Mouse (Mus musculus) limb, embryonic 14.5 days (tissue): Measurements from ENCODE around the gene Abcd2. TPM values are rescaled to one million over a fixed set of nuclear protein-coding genes. Genes with fewer than 3 reads are reported as not detected.

Source experiments
- ATAC-seq: fragments of 200-750 bp; cut with Nextera tagmentation; 2 replicates; pipeline ENCODE4 v1.8.0; 2017; ENCODE audit warnings: low read depth, moderate number of reproducible peaks, moderate TSS enrichment; ENCODE audit not compliant: low FRiP score
- DNase-seq: peaks from one replicate; pipeline ENCODE4 v3.0.0-alpha.2; 2015; ENCODE audit warnings: low spot score
- H3K27ac ChIP-seq: fragments of 300-500 bp; sonication (generic); replicated peaks from 2 replicates; pipeline ENCODE4 v1.5.1; 2014; ENCODE audit warnings: low read depth, mild to moderate bottlenecking, low read length, moderate library complexity, mixed read lengths
- H3K27me3 ChIP-seq: fragments of 300-500 bp; sonication (generic); 2 replicates; pipeline ENCODE4 v1.6.1; 2014; ENCODE audit warnings: low read length, mixed read lengths; ENCODE audit not compliant: control insufficient read depth, insufficient read depth
- H3K36me3 ChIP-seq: fragments of 300-500 bp; sonication (generic); 2 replicates; pipeline ENCODE4 v1.6.1; 2014; ENCODE audit warnings: mild to moderate bottlenecking, low read length, moderate library complexity, mixed read lengths; ENCODE audit not compliant: control insufficient read depth, insufficient read depth
- H3K4me1 ChIP-seq: fragments of 300-500 bp; sonication (generic); 2 replicates; pipeline ENCODE4 v1.6.1; 2014; ENCODE audit warnings: antibody characterized with exemption, low read length, mixed read lengths; ENCODE audit not compliant: control insufficient read depth, insufficient read depth
- H3K4me2 ChIP-seq: fragments of 300-500 bp; sonication (generic); replicated peaks from 2 replicates; pipeline ENCODE4 v1.6.1; 2014; ENCODE audit warnings: low read depth, mild to moderate bottlenecking, low read length, moderate library complexity; ENCODE audit not compliant: severe bottlenecking
- H3K4me3 ChIP-seq: fragments of 300-500 bp; sonication (generic); replicated peaks from 2 replicates; pipeline ENCODE4 v1.5.1; 2014; ENCODE audit warnings: low read length
- H3K9ac ChIP-seq: fragments of 300-500 bp; sonication (generic); 2 replicates; pipeline ENCODE4 v1.6.1; 2014; ENCODE audit warnings: mild to moderate bottlenecking, low read depth, low read length, moderate library complexity; ENCODE audit not compliant: severe bottlenecking
- H3K9me3 ChIP-seq: fragments of 300-500 bp; sonication (generic); 2 replicates; pipeline ENCODE4 v1.6.1; 2016; ENCODE audit warnings: low read length; ENCODE audit not compliant: control insufficient read depth
- POLR2A ChIP-seq: fragments of 200-500 bp; IDR thresholded peaks from 2 replicates; pipeline ENCODE4 v1.8.0; 2012; ENCODE audit warnings: inconsistent platforms, mild to moderate bottlenecking, moderate library complexity, borderline replicate concordance; ENCODE audit not compliant: insufficient read depth, insufficient read length; ENCODE audit errors: extremely low read depth
- WGBS: fragments of 180-500 bp; shearing (Covaris S2); extraction: QIAGEN DNeasy Blood & Tissue Kit; methylation state at CpG from one replicate; pipeline ENCODE4 v1.1.7; 2014; 5-methylcytosine and 5-hydroxymethylcytosine counted together
- polyA plus RNA-seq, 2 experiments: library from polyadenylated mRNA; depleted of rRNA in 1 of 2; stranded (reverse) in 1 of 2; unstranded in 1 of 2; fragments of >200 nt; fragmentation: Nextera tagmentation in 1 of 2; extraction: Ambion mirVana in 1 of 2; gene quantifications; 2 replicates each; pipeline versions ENCODE4 v1.2.1 to v1.2.3; 2012 to 2014

Abcd2 gene
- polyA plus RNA-seq, 2 experiments: 1.3 to 2.5 TPM

- WGBS: 83% methylated on average over 5 of the region's 5 CpGs
Observed at GRCm38 (mm10) chr15:91161153-91161552, 30.4 kb downstream of the Abcd2 start.

GRCm38 (mm10) chr15:91153311-91153710 lies 38.3 kb downstream of the Abcd2 start:
- peak; percentile 86; the same call in 1 of the 2 replicates for ATAC-seq
- H3K9ac ChIP-seq: no peak overlapping the region
- WGBS: 60% methylated on average over 3 of the region's 3 CpGs
- H3K4me3 ChIP-seq: no peak overlapping the region
- H3K36me3 ChIP-seq: no peaks in the 10 kb centered on the region
- DNase-seq: peak; percentile 24
- no peak overlapping the region for H3K4me2 ChIP-seq
- no peaks in the 10 kb centered on the region for H3K9me3 ChIP-seq
- no peak for TF ChIP-seq POLR2A
- no peak overlapping the region for H3K27ac ChIP-seq
- no peaks in the 10 kb centered on the region for H3K4me1 ChIP-seq
- no peaks in the 10 kb centered on the region for H3K27me3 ChIP-seq

More at GRCm38 (mm10) chr15:91161153-91161552, 30.4 kb downstream of the Abcd2 start:
- Histone ChIP-seq H3K4me2 (no peak overlapping the region), H3K27me3 (no peaks in the 10 kb centered on the region), H3K36me3 (no peaks in the 10 kb centered on the region), H3K9me3 (no peaks in the 10 kb centered on the region), H3K4me3 (no peak overlapping the region), H3K4me1 (no peaks in the 10 kb centered on the region), H3K9ac (no peak overlapping the region), H3K27ac (no peak overlapping the region)
- no peak for TF ChIP-seq POLR2A
- DNase-seq (no peak), ATAC-seq (no peak)

DNA sequence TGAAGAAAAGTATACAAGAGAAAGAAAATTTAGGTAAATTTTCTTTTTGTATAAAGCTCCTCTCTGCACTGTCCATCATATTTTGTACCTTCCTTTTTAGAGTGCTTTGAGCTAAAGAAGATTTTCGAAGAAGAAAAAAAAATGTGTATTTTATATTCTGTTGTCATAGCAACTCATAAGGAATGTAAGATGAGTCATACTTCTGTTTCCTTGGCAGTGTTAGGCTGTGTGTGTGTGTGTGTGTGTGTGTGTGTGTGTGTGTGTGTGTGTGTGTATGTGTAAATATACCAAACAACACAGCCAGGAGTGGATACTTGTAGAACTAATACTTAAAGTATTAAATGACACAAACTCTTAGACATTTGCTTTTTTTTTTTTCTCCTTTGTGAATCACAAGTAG lies 39.0 kb downstream of the Abcd2 start:
- no peak overlapping the region for H3K9ac ChIP-seq
- no peak for TF ChIP-seq POLR2A
- H3K4me1 ChIP-seq: no peaks in the 10 kb centered on the region
- H3K27me3 ChIP-seq: no peaks in the 10 kb centered on the region
- H3K4me2 ChIP-seq: no peak overlapping the region
- no peak overlapping the region for H3K27ac ChIP-seq
- DNase-seq (no peak), ATAC-seq (peak; percentile 41; the same call in 1 of the 2 replicates)
- H3K9me3 ChIP-seq: no peaks in the 10 kb centered on the region
- no peak overlapping the region for H3K4me3 ChIP-seq
- H3K36me3 ChIP-seq: no peaks in the 10 kb centered on the region
- 73% methylated on average over 1 of the region's 1 CpGs for WGBS

DNA sequence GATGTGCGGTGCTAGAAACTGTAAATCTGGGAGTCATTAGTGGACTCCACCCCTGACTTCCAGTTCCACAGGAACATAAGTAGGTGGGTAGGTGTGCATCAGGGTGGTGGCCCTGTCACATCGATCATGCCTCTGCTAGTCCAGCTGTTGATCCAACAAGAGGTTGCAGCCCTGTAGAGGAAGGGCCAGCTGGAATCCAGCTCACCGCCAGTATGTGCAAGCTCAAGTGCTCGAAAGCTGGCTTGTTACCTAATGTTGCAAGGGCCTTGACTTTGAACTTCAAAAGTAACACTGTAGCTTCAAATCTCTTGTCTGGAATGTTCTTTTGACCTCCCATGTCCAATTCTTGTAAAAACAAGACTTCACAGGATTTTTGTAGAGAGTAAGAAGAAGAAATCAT lies 67.0 kb downstream of the Abcd2 start:
- 71% methylated on average over 4 of the region's 4 CpGs for WGBS
- no peak for TF ChIP-seq POLR2A
- no peaks in the 10 kb centered on the region for H3K27me3 ChIP-seq
- no peak overlapping the region for H3K27ac ChIP-seq
- no peaks in the 10 kb centered on the region for H3K4me1 ChIP-seq
- H3K4me3 ChIP-seq: no peak overlapping the region
- no peaks in the 10 kb centered on the region for H3K36me3 ChIP-seq
- DNase-seq (no peak), ATAC-seq (no peak)
- H3K9ac ChIP-seq: no peak overlapping the region
- no peak overlapping the region for H3K4me2 ChIP-seq
- H3K9me3 ChIP-seq: no peaks in the 10 kb centered on the region

DNA sequence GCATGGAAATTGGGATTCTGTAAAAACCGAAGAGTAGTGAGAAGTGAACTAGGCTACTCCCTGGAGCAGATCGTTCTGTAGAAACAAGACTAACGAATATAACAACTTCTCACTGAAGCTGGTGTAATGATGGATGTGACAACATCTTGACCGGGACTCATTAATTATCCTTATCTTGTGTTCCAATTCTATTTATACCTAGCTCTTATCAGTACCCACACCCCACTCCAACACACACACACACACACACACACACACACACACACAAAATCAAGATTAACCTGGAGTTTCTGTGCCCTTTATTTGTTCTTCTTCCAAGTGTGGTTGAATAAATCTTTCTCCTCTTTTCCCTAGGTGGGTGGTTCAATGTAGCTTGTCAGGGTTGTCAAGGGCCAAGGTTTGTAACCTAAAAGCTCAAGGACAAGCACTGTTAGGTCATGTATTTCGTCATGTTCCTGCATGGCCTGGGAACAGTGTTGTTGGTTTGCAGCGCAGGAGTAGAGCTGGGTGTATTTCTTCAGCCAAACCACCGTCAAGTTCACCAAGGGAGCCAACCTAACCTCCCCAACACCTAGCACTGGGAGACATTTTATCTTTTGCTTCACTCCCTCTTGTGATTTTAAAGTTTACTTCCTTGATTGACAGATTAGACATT lies 78.9 kb downstream of the Abcd2 start:
- Histone ChIP-seq H3K4me3 (no peak overlapping the region), H3K4me1 (no peaks in the 10 kb centered on the region), H3K27ac (no peak overlapping the region), H3K4me2 (no peak overlapping the region), H3K9ac (no peak overlapping the region), H3K36me3 (no peaks in the 10 kb centered on the region), H3K9me3 (no peaks in the 10 kb centered on the region), H3K27me3 (no peaks in the 10 kb centered on the region)
- ATAC-seq (no peak), DNase-seq (no peak)
- TF ChIP-seq POLR2A: no peak
- WGBS: 89% methylated on average over 7 of the region's 7 CpGs
